Mouse (Mus musculus) megakaryocyte, adult 5-6 weeks (primary cell): ENCODE measurements around the gene Gaa. TPM values are rescaled to one million over a fixed set of nuclear protein-coding genes. Genes with fewer than 3 reads are reported as not detected.

ENCODE experiments used
- ATAC-seq: 2 replicates; pipeline ENCODE4 v1.8.0; 2016; ENCODE audit warnings: mild to moderate bottlenecking, inconsistent platforms; ENCODE audit not compliant: poor library complexity, severe bottlenecking
- total RNA-seq, 2 experiments: library from RNA; stranded (forward) in 1 of 2; stranded (reverse) in 1 of 2; fragments of 153-499, 151-499 nt in 1 of 2; fragments of 221-1000, 200-1000 nt in 1 of 2; gene quantifications; 2 replicates each; pipeline versions ENCODE4 v1.2.3 to v1.2.4; 2015 to 2017

Gaa gene
- total RNA-seq, 2 experiments from 2014 or later = 9.3 to 9.8 TPM

- peak; percentile 97 for ATAC-seq
These were observed 31.9 kb downstream of the Gaa start, which contains the start of gene Eif4a3 for GRCm38 (mm10) chr11:119299391-119300245. Eif4a3 (minus strand) TSS chr11:119300089.

GRCm38 (mm10) chr11:119300246-119300935 is 32.7 kb downstream of the Gaa start:
- ATAC-seq = peak; percentile 68

GRCm38 (mm10) chr11:119300986-119301385 is 33.3 kb downstream of the Gaa start:
- ATAC-seq = no peak

GRCm38 (mm10) chr11:119304904-119305712 is 37.4 kb downstream of the Gaa start:
- ATAC-seq = peak; percentile 80

GRCm38 (mm10) chr11:119306762-119307657 is 39.3 kb downstream of the Gaa start:
- ATAC-seq = no peak

GRCm38 (mm10) chr11:119307658-119307867 is 39.9 kb downstream of the Gaa start, which contains the start of gene Card14:
Card14 (plus strand) TSS chr11:119307768.
- ATAC-seq = no peak

GRCm38 (mm10) chr11:119307916-119308315 is 40.2 kb downstream of the Gaa start:
- no peak for ATAC-seq

GRCm38 (mm10) chr11:119310621-119311020 is 42.9 kb downstream of the Gaa start:
- ATAC-seq = no peak

GRCm38 (mm10) chr11:119314252-119314936 is 46.7 kb downstream of the Gaa start:
- ATAC-seq = no peak

GRCm38 (mm10) chr11:119316720-119317119 is 49.0 kb downstream of the Gaa start:
- no peak for ATAC-seq

GRCm38 (mm10) chr11:119322521-119322920 is 54.8 kb downstream of the Gaa start:
- no peak for ATAC-seq

GRCm38 (mm10) chr11:119325068-119325467 is 57.4 kb downstream of the Gaa start:
- no peak for ATAC-seq

GRCm38 (mm10) chr11:119330592-119330991 is 62.9 kb downstream of the Gaa start:
- ATAC-seq = no peak

- no peak for ATAC-seq
These were observed 64.3 kb downstream of the Gaa start for GRCm38 (mm10) chr11:119331970-119332369.

Other genes with a start within 250 kb of the Gaa start
- gene Cbx2, start 244.9 kb upstream of the Gaa start, total RNA-seq (2015) = 1.5 and 1.6 TPM in 2 replicates
- 2.8 TPM in 2 replicates for gene Cbx2, start 244.9 kb upstream of the Gaa start, total RNA-seq (2017)
- 3.2 and 5.6 TPM in 2 replicates for gene Cbx8, start 226.9 kb upstream of the Gaa start, total RNA-seq (2015)
- 3.0 and 3.6 TPM in 2 replicates for gene Cbx8, start 226.9 kb upstream of the Gaa start, total RNA-seq (2017)
- 15.3 and 15.5 TPM in 2 replicates for gene Cbx4, start 181.7 kb upstream of the Gaa start, total RNA-seq (2015)
- 18.0 and 18.4 TPM in 2 replicates for gene Cbx4, start 181.7 kb upstream of the Gaa start, total RNA-seq (2017)
- 0.64 and 0.71 TPM in 2 replicates for gene Tbc1d16, start 39.4 kb upstream of the Gaa start, total RNA-seq (2015)
- 0.53 and 0.59 TPM in 2 replicates for gene Tbc1d16, start 39.4 kb upstream of the Gaa start, total RNA-seq (2017)
- 0.21 and 0.31 TPM in 2 replicates for gene Ccdc40, start 39.3 kb upstream of the Gaa start, total RNA-seq (2015)
- 0.65 and 1.1 TPM in 2 replicates for gene Ccdc40, start 39.3 kb upstream of the Gaa start, total RNA-seq (2017)
- gene Eif4a3, start 32.2 kb downstream of the Gaa start, total RNA-seq (2015) = 181 and 188 TPM in 2 replicates
- gene Eif4a3, start 32.2 kb downstream of the Gaa start, total RNA-seq (2017) = 147 TPM in 2 replicates
- gene Card14, start 39.9 kb downstream of the Gaa start, total RNA-seq (2015) = not detected in 2 replicates
- 0.04 TPM in 1 of 2 replicates, not detected in the other for gene Card14, start 39.9 kb downstream of the Gaa start, total RNA-seq (2017)
- 12.9 and 15.0 TPM in 2 replicates for gene Sgsh, start 87.6 kb downstream of the Gaa start, total RNA-seq (2015)
- 12.9 and 15.8 TPM in 2 replicates for gene Sgsh, start 87.6 kb downstream of the Gaa start, total RNA-seq (2017)
- gene Slc26a11, start 87.7 kb downstream of the Gaa start, total RNA-seq (2015) = 4.8 and 6.0 TPM in 2 replicates
- gene Slc26a11, start 87.7 kb downstream of the Gaa start, total RNA-seq (2017) = 1.2 and 3.4 TPM in 2 replicates
- 108 and 121 TPM in 2 replicates for gene Rnf213, start 125.2 kb downstream of the Gaa start, total RNA-seq (2015)
- gene Rnf213, start 125.2 kb downstream of the Gaa start, total RNA-seq (2017) = 70.7 and 84.8 TPM in 2 replicates
- 4.5 and 4.7 TPM in 2 replicates for gene Endov, start 223.5 kb downstream of the Gaa start, total RNA-seq (2015)
- gene Endov, start 223.5 kb downstream of the Gaa start, total RNA-seq (2017) = 5.3 and 5.6 TPM in 2 replicates